Mouse (Mus musculus): Measurements from ENCODE around the gene Dpy19l3. TPM values are rescaled to one million over a fixed set of nuclear protein-coding genes. Genes with fewer than 3 reads are reported as not detected.

Dpy19l3 gene
- 26.4 and 28.6 TPM in 2 replicates for polyA plus RNA-seq (2012)

DNA sequence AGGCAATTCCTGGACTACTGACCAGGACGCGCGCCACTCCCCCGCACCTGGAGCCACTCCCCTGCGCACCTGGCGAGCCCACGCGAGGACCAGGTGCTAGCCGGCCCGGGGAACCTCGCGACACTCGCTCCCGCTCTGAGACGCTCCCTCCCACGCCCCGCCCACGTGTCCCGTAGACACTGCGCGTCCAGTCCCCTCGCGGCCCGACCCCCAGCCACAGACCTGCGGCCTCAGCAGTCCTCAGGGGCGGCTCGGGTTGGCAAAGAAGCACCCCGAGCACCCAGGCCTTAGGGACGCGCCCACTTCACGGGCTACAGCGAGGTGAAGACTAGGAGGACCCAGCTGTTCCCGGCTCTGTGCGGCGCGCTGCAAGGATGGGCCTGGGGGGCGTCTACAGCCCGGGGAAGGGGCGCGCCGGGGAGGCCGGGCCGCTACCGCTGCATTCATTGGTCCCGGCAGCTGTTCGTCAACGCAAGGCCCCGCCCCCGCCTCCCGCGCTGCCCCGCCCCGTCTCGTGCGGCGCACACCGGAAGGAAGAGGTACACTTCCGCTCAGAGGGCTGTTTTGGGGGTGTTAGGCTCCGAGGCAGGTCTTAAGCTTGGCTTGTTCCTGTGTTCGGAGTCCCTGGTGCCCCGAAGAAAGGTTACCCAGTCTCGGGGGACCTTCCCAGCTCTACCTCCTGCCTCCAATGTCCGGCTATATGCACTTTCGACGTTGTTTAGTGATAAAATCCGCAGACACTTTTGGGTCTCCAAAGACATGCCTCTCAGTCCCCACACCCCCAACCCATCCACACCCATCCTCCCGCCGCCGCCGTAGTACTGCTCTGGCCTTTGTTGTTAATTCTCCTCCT, at the start of gene Dpy19l3:
Dpy19l3 (minus strand) TSS at position 422 of the 853 bp plus-strand sequence.

DNA sequence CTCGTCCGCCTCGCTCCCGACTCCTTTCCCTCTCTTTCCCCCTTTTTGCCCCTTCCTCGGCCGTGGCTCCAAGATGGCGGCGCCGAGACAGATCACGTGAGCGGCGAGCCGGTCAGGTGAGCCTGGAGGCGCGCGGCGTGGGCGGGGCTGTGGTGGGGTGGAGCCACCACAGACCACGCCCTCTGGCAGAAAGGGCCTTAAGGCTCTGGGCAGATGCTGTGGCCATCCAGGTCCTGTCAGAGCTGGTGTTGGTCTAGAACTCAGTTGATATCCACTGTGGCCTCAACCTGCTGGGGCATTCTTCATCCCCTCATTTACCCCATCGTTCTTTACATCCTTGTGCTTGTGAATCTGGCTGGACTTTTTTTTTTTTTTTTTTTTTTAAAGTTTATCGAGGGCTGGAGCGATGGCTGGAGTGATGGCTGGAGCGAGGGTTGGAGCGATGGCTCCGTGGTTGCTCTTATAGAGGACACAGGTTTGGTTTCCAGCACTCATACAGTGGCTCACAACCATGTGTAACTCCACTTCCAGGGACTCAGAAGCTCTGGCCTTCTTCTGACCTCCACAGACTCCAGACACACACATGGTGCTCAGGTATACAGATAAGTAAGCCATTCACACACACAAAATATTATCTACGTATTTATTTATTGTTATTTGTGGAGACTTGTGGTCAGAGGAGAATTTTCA, 48.8 kb upstream of the Dpy19l3 start, which contains the start of gene Zfp507:
Zfp507 (minus strand) TSS at position 98 of the 690 bp plus-strand sequence.

DNA sequence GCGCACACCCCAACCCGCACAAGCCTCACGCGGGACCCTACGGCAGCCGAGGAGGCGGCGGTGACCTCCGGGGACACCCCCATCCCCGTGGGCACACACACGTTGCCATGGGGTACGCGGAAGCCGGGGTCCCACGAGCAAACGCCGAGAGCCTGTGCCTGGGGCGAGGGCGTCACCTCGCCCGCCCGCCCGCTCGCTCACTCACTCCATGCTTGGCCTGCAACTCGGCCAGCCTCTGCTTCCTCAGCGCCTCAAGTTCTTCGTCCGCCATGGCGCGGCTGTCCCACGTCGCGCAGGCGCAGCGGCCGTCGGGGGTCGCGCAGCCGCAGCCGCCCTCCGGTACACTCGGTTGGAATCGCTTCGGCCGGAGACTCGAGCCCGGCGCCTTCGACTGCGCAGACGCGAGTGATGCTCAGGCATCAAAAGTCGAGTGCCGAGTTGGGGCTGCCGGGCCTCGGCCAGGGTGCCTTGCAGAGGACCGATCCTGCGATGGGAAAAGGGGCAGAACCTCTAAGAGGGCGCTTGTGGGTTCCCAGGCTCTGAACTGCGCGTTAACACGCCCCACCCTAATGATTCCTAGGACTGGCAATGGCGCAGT, 107.1 kb downstream of the Dpy19l3 start, which contains the start of gene Pdcd5:
Pdcd5 (minus strand) TSS at position 421 of the 598 bp plus-strand sequence.

Other genes starting within 250 kb of the Dpy19l3 start
- not detected in 2 replicates for gene Tdrd12, start 216.7 kb downstream of the Dpy19l3 start, polyA plus RNA-seq (2012)
- 21.8 and 22.6 TPM in 2 replicates for gene Nudt19, start 198.2 kb downstream of the Dpy19l3 start, polyA plus RNA-seq (2012)
- gene Rgs9bp, start 168.9 kb downstream of the Dpy19l3 start, polyA plus RNA-seq (2012) = 0.19 and 0.27 TPM in 2 replicates
- 81.2 and 125 TPM in 2 replicates for gene Ankrd27, start 168.2 kb downstream of the Dpy19l3 start, polyA plus RNA-seq (2012)
- gene Pdcd5, start 106.9 kb downstream of the Dpy19l3 start, polyA plus RNA-seq (2012) = 124 and 163 TPM in 2 replicates
- 3.6 and 6.7 TPM in 2 replicates for gene Zfp507, start 48.5 kb upstream of the Dpy19l3 start, polyA plus RNA-seq (2012)

All from megakaryocyte-erythroid progenitor cell, adult 5 weeks (primary cell).